Mouse (Mus musculus): ENCODE measurements around the gene Myog. TPM values are rescaled to one million over a fixed set of nuclear protein-coding genes. Genes with fewer than 3 reads are reported as not detected.

Myog gene
- polyA plus RNA-seq, 2 experiments from 2014 or later = not detected

GRCm38 (mm10) chr1:134285458-134286120 lies 4.2 kb upstream of the Myog start:
- no peak for ATAC-seq

- no peak for ATAC-seq
Measured at GRCm38 (mm10) chr1:134288239-134288638, 1.6 kb upstream of the Myog start.

- ATAC-seq = no peak
Measured at GRCm38 (mm10) chr1:134290300-134290699, 511 bp downstream of the Myog start.

- ATAC-seq = no peak
Measured at GRCm38 (mm10) chr1:134290909-134291308, 1.1 kb downstream of the Myog start.

- ATAC-seq = no peak
Measured at GRCm38 (mm10) chr1:134291555-134291954, 1.8 kb downstream of the Myog start.

- ATAC-seq = no peak
Measured at GRCm38 (mm10) chr1:134292073-134292472, 2.3 kb downstream of the Myog start.

- ATAC-seq = no peak
Measured at GRCm38 (mm10) chr1:134292601-134293000, 2.8 kb downstream of the Myog start.

- ATAC-seq = no peak
Measured at GRCm38 (mm10) chr1:134293276-134293675, 3.5 kb downstream of the Myog start.

GRCm38 (mm10) chr1:134293738-134294604 lies 4.2 kb downstream of the Myog start:
- ATAC-seq = no peak

- no peak for ATAC-seq
Measured at GRCm38 (mm10) chr1:134297265-134297664, 7.5 kb downstream of the Myog start.

GRCm38 (mm10) chr1:134298636-134299411 lies 9.0 kb downstream of the Myog start:
- ATAC-seq = no peak

- ATAC-seq = no peak
Measured at GRCm38 (mm10) chr1:134302568-134303238, 12.9 kb downstream of the Myog start.

GRCm38 (mm10) chr1:134304940-134305339 lies 15.2 kb downstream of the Myog start:
- no peak for ATAC-seq

- ATAC-seq = no peak
Measured at GRCm38 (mm10) chr1:134307409-134307808, 17.6 kb downstream of the Myog start.

- no peak for ATAC-seq
Measured at GRCm38 (mm10) chr1:134310291-134310690, 20.5 kb downstream of the Myog start.

GRCm38 (mm10) chr1:134310729-134311128 lies 20.9 kb downstream of the Myog start:
- no peak for ATAC-seq

- no peak for ATAC-seq
Measured at GRCm38 (mm10) chr1:134311760-134312159, 22.0 kb downstream of the Myog start.

GRCm38 (mm10) chr1:134315181-134315580 lies 25.4 kb downstream of the Myog start:
- ATAC-seq = no peak

GRCm38 (mm10) chr1:134316361-134316760 lies 26.6 kb downstream of the Myog start:
- no peak for ATAC-seq

- no peak for ATAC-seq
Measured at GRCm38 (mm10) chr1:134318261-134318660, 28.5 kb downstream of the Myog start.

GRCm38 (mm10) chr1:134320691-134321301 lies 31.0 kb downstream of the Myog start:
- no peak for ATAC-seq

GRCm38 (mm10) chr1:134322591-134322990 lies 32.8 kb downstream of the Myog start:
- no peak for ATAC-seq

Data from activated CD4-positive, CD25-positive, alpha-beta regulatory T cell, adult 4 months (primary cell).